Mouse (Mus musculus) heart, adult 18-20 months (tissue): ENCODE measurements around the gene 1700003E16Rik. TPM values are rescaled to one million over a fixed set of nuclear protein-coding genes. Genes with fewer than 3 reads are reported as not detected.

Experiments used
- DNase-seq, 2 experiments: peaks; one replicate each; pipeline ENCODE4 v3.0.0; 2021 to 2022; ENCODE audit warnings: mixed read lengths in 1 of 2
- total RNA-seq, 2 experiments: library from RNA; stranded (reverse); gene quantifications; 2 replicates each; pipeline ENCODE4 v1.2.3; 2021

1700003E16Rik gene
- total RNA-seq, 2 experiments from 2014 or later: 0.12 to 0.18 TPM

DNA sequence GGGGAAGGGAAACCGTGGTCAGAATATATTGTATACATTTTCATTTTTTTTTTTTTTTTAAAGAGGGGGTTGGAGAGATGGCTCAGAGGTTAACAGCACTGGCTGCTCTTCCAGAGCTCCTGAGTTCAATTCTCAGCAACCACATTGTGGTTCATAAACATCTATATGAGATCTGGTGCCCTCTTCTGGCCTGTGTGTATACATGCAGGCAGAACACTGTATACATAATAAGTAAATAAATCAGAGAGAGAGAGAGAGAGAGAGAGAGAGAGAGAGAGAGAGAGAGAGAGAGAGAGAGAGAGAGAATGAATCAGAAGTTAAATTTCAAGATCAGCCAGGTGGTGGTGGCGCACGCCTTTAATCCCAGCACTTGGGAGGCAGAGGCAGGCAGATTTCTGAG, 3.3 kb downstream of the 1700003E16Rik start:
- peak; percentile 33 to 60 for DNase-seq

DNA sequence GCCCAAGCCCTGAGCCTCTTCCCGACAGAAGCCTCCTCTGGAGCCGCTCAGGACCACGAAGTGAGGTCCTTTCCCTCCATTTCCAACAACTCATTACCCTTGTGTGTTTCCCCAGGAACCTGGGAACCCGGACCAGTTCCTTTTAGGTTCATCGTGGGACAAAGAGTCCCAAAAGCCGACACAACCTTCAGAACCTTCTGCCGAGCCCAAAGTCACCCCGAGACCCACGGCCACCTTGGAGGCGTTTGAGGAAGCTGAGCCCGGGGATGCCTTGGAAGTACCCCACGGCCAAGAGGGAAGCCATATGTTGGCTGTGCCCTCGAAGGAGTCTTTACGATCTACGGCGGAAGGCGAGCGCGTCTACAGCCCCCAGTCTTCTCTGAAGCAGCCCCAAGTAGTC, 5.2 kb downstream of the 1700003E16Rik start:
- DNase-seq: no peak

DNA sequence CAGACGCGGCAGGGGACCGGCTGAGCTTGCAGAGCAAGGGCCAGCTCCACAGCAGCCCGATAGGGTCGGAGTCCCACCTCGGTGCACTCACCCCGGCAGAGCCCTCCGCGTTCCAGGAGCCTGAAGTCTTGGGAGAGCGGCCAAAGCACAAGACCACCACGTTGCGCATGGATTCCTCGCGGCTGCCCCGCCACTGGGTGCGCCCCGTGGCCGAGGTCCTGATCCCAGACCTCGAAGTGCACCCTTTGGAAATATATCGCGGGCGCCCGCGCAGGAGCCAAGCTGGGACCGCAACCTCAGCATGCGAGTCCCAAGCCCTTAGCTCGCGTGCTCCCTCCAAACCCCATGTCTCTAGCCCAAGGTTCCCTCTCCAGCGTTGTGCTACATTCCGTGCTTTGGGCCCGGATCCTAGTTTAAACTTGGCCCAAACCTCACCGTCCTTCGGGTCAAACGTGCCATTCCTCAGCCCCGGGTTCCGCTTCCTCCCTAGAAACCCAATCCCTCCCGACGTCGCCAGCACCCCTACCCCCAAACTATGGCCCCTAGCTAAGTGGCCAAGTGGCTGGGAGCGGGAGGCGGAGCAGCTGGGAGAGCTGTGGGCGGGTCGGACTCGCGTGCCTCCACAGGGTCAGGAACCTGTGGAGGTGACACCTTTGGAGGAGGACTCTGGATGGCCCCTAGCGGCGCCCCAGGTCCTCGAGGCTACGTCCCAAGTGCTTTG, 5.9 kb downstream of the 1700003E16Rik start:
- DNase-seq: peak; percentile 57 to 62

DNA sequence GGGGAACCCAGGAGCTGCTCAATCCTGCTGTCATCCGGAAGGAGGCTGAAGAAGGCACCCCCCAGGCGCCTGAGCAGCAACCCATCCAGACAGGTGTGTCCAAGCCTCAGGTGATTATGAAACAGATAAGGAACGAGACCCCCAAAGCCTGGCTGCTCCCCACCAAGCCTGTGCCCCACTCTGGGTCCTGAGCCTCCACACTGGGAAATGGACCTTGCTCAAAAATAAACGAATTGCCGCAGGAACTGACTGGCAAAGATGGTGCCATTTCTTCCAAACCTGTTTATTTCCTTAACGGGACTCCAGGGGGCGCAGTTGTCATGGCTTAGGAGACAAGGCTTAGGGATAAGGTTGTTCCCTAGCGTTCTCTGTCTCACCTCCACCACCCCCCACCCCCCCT, 6.5 kb downstream of the 1700003E16Rik start:
- DNase-seq: peak; percentile 44 to 71

DNA sequence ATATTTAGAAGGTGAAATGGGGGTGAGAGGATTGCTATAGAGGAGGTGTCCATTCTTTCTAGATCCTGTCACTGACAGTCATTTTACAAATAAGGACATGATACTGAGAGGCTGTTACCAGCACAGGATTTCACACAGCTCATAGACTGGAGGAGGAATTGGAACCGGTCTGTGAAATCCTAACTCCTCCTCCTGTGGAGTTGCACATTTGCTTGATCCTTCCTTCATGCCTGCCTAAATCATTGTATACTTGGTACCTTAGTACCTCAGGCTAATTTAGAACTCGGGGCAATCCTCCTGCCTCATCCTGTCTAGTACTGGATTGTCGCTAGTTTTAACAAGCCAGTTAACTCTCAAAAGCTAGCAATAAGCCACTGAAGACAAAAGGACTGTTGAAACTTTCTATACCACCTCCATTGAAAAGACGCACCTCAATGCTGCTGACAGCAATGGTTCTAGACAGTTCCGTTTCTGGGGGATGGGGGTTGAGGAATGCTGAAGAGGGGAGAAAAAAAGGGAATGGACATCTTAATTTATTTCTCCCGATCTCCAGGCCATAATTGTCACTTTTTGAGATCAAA, 8.9 kb downstream of the 1700003E16Rik start:
- DNase-seq: no peak

DNA sequence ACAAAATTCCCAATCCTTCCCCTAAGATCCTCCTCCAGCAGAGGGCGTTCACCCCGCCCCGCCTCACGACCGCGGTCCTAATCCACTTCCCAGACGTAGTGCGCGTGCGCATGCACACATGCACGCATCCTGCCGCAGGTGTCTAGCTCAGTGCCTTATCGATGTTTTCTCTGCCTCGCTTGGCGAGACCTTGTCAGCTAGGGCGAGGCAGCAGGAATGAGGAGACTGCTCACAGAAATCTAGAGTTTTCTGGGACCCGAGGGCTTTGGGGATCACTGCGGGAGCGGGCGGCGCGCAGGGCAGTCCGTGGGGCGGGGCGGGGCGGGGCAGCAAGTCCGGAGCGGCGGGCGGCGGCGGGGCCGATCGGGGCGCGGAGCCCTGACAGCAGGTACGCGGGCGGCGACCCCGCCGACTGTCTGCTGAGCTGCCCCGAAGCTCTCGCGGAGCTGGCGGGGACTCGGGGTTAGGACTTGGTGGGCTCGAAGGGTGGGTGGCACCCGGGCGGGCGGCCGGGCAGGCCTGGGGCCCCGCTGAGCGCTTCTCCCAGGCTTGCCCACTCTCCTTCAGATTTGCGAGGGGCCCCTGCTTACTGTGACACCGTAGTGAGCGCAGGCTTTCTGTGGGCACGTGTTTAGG, 9.5 kb downstream of the 1700003E16Rik start, which contains the start of gene Dctn1:
Gene Dctn1, plus strand, starts transcription at position 314 of the 636 bp plus-strand sequence.
- DNase-seq: peak; percentile 96 to 98

DNA sequence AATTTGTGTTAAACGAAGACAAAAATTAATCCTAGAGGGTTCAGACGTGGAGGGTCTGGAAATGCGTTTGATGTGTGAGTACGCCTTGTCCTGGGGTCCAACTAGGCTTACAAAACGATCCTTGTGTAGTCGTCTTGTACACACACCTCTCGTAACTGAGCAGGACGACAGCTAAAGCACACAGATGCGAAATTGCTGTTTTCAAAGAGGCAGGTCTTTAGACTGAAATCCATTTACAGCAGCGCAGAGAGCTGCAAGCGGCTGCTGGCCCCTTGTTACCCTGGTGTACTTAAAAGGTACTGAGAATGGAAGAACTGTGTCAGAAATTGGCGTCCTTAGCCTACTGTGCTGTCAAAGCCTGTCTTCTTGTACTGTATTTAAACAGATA, 10.0 kb downstream of the 1700003E16Rik start:
- no peak for DNase-seq

DNA sequence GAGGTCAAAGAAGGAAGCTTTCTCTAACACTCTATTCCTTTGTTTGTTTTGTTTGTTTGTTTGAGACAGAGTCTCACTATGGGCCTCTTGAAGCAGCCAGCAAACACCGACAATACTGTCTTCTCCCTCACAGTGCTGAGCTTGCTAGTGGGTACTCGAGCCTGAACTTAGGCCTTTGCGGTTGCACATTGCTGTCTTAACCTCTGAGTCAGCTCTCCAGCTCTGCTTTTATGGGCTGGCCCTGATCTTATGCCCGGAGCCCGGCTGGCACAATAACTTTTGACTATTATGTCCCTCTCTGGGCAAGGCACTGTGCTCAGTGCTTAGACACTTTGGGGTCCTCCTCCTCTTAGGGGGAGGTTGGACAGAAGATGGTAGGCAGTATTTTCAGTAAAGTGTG, 13.7 kb downstream of the 1700003E16Rik start:
- DNase-seq: no peak

DNA sequence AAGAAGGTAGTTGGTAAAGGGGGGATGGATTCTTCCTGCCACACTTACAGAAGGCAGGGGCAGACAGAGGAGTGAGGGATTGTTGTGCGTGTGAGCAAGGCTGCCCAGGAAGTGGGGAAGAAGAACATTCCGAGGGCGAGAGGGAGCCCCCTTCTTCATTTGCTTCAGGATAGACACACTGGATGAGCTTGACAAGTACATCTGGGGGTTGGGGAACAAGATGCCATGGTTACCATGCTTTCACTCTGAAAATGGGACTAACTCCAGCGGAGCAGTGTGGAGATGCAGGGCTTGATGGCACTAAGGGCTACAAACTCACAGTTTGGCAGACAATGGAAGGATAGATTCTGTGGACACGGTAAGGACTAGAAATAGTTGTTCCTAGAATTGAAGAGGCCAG, 14.9 kb downstream of the 1700003E16Rik start:
- DNase-seq: no peak

DNA sequence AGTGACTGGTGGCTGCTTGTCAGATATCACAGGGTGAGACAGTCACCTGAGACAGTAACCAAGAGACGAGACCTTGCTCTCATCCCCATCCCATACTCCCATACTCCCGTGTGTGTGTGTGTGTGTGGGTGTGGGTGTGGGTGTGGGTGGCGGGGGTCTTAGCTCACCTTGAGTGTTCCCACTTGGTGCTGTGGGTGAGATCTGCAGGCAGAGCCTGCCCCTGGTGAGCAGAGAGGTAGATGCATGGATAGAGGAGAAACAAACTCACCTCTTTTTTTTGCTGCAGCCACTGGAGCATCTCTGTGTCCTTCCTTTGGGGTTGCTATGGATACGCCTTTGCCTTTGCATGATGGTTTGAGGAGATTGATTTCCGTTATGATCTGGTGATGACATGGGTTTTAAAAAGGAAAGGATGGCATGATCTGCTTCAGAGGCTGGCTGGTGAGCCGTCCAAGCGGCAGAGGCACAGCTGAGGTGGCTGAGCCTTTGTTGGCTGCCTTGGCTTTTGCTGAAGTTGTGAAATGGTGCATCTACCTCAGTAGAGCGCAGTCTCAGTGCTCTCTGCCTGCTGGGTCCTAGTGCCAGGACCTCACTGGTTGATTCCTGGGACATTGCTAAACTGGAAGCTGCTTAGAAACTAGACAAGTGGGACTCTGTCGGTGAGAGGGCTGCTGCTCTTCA, 16.2 kb downstream of the 1700003E16Rik start:
- DNase-seq: no peak

DNA sequence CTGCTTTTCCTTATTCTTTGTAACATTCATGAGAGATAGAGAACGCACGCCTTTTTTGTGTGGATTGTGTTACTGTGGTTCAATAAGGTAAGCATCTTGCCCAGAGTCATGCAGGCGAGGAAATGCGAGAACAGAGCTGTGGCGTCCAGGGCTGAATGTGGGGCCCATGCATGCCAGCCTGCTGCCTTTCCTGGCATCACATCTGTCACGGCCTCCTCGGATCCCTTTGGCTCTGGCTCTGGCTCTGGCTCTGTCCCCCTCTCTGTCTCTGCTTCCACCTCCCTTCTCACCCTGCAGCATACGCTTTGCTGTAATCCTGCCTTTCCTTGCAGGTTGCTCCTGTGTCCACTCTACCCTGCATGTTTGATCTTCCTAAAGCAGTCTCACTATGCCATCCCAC, 19.8 kb downstream of the 1700003E16Rik start:
- peak; percentile 26 to 48 for DNase-seq

DNA sequence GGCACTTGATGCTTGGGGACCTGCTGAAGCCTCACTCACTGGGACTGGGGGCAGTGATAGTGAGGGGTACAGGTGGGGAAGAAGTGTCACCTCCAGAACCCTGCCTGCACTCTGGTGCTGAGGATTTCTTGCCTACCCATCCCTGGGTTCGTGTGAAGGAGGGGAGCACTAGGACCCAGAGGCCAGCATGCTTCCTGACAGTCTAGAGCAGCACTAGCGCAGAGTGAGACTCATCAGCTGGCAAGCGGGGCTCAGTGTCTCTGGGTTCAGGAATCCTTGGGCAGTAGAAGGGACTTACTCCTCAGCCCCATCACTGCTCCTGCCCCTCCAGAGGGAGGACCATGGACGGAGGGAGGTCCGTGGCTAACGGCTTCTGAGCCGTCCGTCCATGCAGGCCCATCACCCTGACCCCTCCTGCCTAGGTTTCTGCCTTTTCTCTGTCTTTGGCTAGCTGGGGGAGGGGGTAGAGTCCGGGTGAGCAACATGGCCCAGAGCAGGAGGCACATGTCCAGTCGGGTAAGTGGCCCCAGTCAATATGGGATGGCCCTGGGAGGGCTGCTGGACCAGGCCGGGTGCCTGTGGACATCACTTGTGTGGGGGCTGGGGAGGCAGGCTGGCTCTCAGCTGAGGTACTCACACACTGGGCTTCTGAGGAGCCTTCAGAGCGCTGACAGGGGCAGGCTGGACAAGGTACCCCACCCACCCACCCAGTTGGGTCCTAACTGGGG, 23.4 kb downstream of the 1700003E16Rik start:
- peak in 1 of 2 experiments; percentile 26 for DNase-seq

DNA sequence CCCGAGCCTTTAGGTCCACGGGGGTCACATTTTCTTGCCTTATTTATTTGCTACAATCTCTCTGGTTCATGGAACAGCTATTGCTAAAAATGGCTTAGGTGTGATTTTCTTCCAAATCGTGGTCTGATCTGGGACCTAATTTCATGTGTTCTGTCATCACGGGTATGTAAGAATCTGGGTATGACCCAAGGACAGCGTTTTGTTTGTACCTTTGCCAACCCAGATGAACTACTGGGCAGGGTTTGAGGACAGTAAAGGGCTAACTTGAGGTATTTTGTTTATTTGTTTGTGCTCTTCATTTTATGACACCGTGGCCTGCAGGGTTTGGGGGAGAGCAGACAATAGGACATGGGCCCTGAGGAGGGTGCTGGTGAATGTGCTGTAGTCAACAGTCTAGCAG, 24.4 kb downstream of the 1700003E16Rik start:
- no peak for DNase-seq

DNA sequence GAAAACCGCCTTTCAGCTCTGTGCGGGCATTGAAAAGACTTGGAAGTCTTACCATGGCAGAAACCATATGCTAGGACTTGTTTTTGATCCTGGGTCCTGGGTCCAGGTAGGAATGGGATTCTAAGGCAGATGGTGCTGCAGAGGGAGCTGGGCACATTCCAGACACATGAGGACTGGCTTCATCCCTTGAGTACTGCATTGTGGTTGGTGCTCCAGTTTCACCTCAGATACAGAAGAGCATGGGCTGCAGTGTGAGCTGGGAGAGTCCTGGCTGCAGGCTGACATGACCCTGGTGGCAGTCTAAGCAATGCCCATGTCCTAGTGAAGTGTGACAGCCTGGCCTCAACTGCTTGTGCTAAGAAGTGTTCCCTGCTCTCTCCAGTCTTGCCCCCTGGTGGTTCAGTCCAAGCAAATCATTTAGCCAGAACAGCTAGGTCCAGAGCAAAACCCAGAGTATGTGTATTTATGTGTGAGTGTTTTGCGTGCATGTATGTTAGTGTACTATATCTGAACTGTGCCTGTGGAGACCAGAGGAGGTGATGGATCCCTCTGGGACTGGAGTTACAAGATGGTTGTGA, 28.7 kb downstream of the 1700003E16Rik start:
- DNase-seq: no peak

DNA sequence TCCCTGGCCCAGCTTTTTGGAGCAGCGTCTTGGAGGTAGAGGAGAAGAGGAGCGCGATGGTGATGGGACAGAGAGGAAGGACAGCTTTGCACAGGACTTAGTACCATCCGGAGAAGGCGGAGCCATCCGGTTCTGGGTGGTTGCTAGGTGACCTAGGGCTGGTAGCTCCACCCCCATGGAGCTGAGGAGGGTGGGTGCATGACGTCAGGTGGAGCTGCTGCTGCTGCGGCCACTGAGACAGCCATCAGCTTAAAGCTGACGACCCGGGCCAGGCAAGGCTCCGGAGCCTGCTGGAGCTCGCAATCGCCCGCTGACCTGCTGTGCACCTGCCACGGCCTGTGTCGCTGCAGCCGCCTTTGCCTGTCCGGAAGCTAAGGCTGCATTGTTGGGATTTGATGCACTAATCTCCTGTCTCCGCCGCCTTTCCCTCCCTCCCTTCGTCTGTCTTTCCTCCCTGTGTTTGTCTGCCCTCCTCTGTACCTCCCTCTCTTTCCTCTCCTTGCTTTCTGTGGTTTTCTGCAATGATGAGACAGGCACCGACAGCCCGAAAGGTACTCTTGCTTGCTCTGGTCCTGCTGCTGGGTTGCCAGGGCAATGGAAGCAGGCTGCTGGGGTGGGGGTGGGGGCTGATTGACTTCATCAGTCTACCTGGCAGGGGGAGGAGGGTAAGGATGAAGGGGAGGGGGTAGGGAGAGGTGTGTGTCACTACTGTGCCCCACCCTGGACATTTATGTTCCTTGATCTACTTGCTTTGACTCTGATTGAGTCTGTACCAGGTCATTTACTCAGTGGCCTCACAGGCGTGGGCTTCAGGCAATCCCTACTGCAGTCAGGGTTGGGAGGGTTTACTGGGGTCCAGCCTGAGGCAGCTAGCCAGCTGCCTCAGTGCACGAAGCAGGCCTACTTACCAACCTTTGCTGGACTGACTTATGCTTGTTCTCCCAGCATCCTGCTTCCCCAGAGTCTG, 30.0 kb downstream of the 1700003E16Rik start:
- DNase-seq: peak; percentile 34 to 57

DNA sequence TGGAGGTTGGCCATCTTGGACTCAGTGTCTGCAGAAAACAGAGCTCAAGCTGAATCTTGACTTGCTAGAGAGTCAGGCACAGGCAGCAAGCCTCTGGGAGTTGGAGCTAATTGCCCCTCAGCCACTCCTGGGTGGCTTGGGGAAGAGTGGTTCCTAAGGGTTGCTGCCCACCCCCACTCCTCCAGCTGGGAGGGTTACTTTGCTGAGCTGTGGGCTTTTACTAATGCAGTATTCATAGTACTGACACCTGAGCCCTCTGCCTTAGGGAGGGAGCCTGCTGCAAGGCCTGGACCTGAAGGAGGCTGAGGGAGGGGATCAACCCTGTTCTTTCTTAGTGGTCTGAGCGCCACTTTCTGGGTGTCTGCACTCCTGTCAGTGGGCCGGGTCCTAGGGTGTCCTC, 30.7 kb downstream of the 1700003E16Rik start:
- no peak for DNase-seq

DNA sequence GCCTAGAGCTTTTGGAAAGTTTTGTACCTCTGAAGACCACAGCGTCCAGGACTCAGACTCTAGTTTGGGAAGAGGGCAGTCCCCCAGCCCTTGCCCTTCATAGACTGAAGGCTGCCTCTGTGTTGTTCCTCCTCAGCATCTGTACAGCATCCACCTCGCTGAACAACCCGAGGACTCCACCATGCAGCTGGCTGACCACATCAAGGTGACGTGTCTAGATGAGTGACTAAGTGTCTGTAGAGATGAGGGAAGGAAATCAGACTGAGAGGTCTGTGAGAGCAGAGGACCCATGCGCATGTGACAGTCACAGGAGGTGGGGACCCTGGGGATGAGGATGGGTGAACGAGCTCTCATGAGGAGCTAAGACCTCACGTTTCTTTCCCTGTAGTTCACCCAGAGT, 37.4 kb downstream of the 1700003E16Rik start:
- DNase-seq: no peak

DNA sequence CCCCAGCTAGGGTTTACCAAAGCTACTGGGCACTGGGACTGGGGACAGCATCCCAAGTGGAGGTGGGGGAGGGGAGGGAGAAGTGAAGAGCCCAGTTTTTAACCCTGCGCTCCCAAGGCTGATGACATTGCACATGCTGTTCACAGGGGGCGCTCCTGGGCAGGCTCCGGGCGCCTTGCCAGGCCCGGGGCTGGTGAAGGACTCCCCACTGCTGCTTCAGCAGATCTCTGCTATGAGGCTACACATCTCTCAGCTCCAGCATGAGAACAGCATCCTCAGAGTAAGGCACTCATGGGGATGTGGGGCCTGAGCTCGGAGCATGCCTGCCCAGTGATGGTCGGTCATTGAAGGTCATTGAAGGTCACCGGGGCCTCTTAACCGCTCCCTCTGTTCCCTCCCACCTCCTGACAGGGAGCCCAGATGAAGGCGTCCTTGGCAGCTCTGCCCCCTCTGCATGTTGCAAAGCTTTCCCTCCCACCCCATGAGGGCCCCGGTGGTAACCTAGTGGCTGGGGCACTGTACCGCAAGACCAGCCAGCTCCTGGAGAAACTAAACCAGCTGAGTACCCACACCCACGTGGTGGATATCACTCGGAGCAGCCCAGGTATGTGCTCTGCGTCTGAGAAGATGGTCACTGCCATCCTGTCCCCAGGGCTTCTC, 41.3 kb downstream of the 1700003E16Rik start:
- peak in 1 of 2 experiments; percentile 35 for DNase-seq

DNA sequence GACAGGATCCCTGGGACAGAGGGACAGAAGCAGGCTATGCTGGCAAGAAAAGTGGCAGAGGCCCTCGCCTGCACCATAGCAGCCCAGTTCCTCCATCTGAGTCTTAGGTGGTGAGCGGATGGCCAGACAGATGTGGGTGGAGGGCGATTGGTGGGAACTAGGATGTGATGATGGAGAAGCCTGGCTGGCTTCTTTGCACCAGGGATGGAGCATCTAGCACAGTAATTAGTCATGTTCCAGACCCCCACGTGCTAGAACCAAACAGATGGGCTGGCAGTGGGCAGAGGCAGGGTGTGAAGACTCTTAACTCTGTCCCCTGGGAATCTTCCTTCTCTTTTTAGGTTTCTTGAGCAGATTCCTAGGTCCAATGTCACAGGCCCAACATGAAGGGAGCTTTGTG, 47.1 kb downstream of the 1700003E16Rik start:
- no peak for DNase-seq

DNA sequence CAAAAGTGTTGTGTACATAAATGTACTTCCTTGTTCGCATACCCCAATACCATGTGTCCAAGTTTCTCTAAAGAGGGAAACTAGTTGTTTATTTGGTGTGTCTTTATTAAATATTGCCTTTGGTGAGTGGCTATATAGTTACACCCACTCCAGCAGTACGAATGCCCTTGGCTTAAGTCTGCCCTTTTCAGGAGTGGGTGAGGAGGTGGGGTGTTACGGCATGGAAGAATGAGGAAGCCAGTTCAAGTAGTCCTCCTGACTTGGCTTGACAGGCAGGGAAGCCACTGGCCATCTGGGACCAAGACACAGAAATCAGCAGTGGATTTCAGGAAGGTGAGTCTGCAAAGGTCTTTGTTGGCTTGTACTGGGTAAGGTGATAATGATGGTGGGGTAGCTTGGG, 49.6 kb downstream of the 1700003E16Rik start:
- DNase-seq: no peak
